Mouse (Mus musculus): ENCODE results near the gene Lsamp. TPM values are rescaled to one million over a fixed set of nuclear protein-coding genes. Genes with fewer than 3 reads are reported as not detected.

The Lsamp gene
- total and polyA plus RNA-seq, 2 experiments from 2014 or later: 0.61 to 0.95 TPM

- no peaks in the 10 kb centered on the region for H3K4me1 ChIP-seq (ENCODE audit: control insufficient read depth, insufficient read depth)
- no peaks in the 10 kb centered on the region for H3K27me3 ChIP-seq (ENCODE audit: control insufficient read depth, insufficient read depth, low read length)
- no peak overlapping the region for H3K9ac ChIP-seq (replicated peaks; ENCODE audit: low read depth, low read length)
- H3K4me3 ChIP-seq (ENCODE audit: low read depth, low read length): no peak overlapping the region
- DNase-seq (ENCODE audit: low spot score) (no peak), ATAC-seq (ENCODE audit: insufficient read depth, low read depth) (no peak)
- no peaks in the 10 kb centered on the region for H3K9me3 ChIP-seq (replicated peaks; ENCODE audit: control insufficient read depth, low read length)
- no peaks in the 10 kb centered on the region for H3K36me3 ChIP-seq (replicated peaks; ENCODE audit: control insufficient read depth, insufficient read depth, low read length)
- H3K27ac ChIP-seq (ENCODE audit: low read depth): no peak overlapping the region
- TF ChIP-seq CTCF (IDR thresholded peaks at IDR 0.05; ENCODE audit: low read depth) (no peak), EP300 (IDR thresholded peaks at IDR 0.05; ENCODE audit: low read depth) (no peak)
- 79% methylated on average over 1 of the region's 1 CpGs for WGBS
- no peak overlapping the region for H3K4me2 ChIP-seq (ENCODE audit: low read depth, low read length)
Observed at GRCm38 (mm10) chr16:41343431-41343830, 1359.3 kb downstream of the Lsamp start.

GRCm38 (mm10) chr16:41365138-41365537, 1381.0 kb downstream of the Lsamp start:
- no peak overlapping the region for H3K27ac ChIP-seq (ENCODE audit: low read depth)
- no peaks in the 10 kb centered on the region for H3K9me3 ChIP-seq (replicated peaks; ENCODE audit: control insufficient read depth, low read length)
- H3K4me1 ChIP-seq (ENCODE audit: control insufficient read depth, insufficient read depth): no peaks in the 10 kb centered on the region
- no peaks in the 10 kb centered on the region for H3K27me3 ChIP-seq (ENCODE audit: control insufficient read depth, insufficient read depth, low read length)
- DNase-seq (ENCODE audit: low spot score): no peak
- no peak overlapping the region for H3K9ac ChIP-seq (replicated peaks; ENCODE audit: low read depth, low read length)
- TF ChIP-seq CTCF (IDR thresholded peaks at IDR 0.05; ENCODE audit: low read depth): no peak
- TF ChIP-seq EP300 (IDR thresholded peaks at IDR 0.05; ENCODE audit: low read depth): no peak
- no peak overlapping the region for H3K4me2 ChIP-seq (ENCODE audit: low read depth, low read length)
- ATAC-seq (ENCODE audit: insufficient read depth, low read depth): no peak
- no peak overlapping the region for H3K4me3 ChIP-seq (ENCODE audit: low read depth, low read length)
- H3K36me3 ChIP-seq (replicated peaks; ENCODE audit: control insufficient read depth, insufficient read depth, low read length): no peaks in the 10 kb centered on the region
- WGBS: 58% methylated on average over 2 of the region's 2 CpGs

DNA sequence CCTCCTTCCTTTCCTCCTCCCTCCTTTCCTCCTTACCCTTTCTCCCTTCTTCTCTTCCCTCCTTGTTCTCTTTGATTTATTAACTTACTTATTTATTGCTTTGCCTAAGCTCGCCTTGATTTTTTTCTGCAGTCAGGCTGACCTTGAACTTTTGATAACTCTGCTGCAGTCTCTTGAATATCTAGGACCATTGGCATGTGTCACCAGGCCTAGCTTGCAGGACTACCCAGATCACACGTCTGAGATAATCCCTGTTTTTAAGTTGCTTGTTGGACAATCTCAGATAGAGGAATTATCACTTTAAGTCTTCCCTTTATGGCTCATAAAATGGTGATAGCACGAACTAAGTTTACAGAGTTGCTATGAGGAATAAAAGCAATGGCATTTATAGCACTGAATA, 1399.5 kb downstream of the Lsamp start:
- no peaks in the 10 kb centered on the region for H3K4me1 ChIP-seq (ENCODE audit: control insufficient read depth, insufficient read depth)
- no peak overlapping the region for H3K4me2 ChIP-seq (ENCODE audit: low read depth, low read length)
- H3K9ac ChIP-seq (replicated peaks; ENCODE audit: low read depth, low read length): no peak overlapping the region
- H3K4me3 ChIP-seq (ENCODE audit: low read depth, low read length): no peak overlapping the region
- no peaks in the 10 kb centered on the region for H3K9me3 ChIP-seq (replicated peaks; ENCODE audit: control insufficient read depth, low read length)
- H3K36me3 ChIP-seq (replicated peaks; ENCODE audit: control insufficient read depth, insufficient read depth, low read length): no peaks in the 10 kb centered on the region
- TF ChIP-seq EP300 (IDR thresholded peaks at IDR 0.05; ENCODE audit: low read depth): no peak
- no peak for TF ChIP-seq CTCF (IDR thresholded peaks at IDR 0.05; ENCODE audit: low read depth)
- ATAC-seq (ENCODE audit: insufficient read depth, low read depth) (no peak), DNase-seq (ENCODE audit: low spot score) (no peak)
- 39% methylated on average over 3 of the region's 3 CpGs for WGBS
- no peak overlapping the region for H3K27ac ChIP-seq (ENCODE audit: low read depth)
- no peaks in the 10 kb centered on the region for H3K27me3 ChIP-seq (ENCODE audit: control insufficient read depth, insufficient read depth, low read length)

GRCm38 (mm10) chr16:41384288-41384687, 1400.1 kb downstream of the Lsamp start:
- 74% methylated on average over 1 of the region's 1 CpGs for WGBS
- Histone ChIP-seq H3K27ac (ENCODE audit: low read depth) (no peak overlapping the region), H3K9ac (replicated peaks; ENCODE audit: low read depth, low read length) (no peak overlapping the region), H3K4me2 (ENCODE audit: low read depth, low read length) (no peak overlapping the region), H3K9me3 (replicated peaks; ENCODE audit: control insufficient read depth, low read length) (no peaks in the 10 kb centered on the region), H3K4me3 (ENCODE audit: low read depth, low read length) (no peak overlapping the region), H3K27me3 (ENCODE audit: control insufficient read depth, insufficient read depth, low read length) (no peaks in the 10 kb centered on the region), H3K4me1 (ENCODE audit: control insufficient read depth, insufficient read depth) (no peaks in the 10 kb centered on the region), H3K36me3 (replicated peaks; ENCODE audit: control insufficient read depth, insufficient read depth, low read length) (no peaks in the 10 kb centered on the region)
- ATAC-seq (ENCODE audit: insufficient read depth, low read depth) (no peak), DNase-seq (ENCODE audit: low spot score) (no peak)
- TF ChIP-seq EP300 (IDR thresholded peaks at IDR 0.05; ENCODE audit: low read depth) (no peak), CTCF (IDR thresholded peaks at IDR 0.05; ENCODE audit: low read depth) (no peak)

DNA sequence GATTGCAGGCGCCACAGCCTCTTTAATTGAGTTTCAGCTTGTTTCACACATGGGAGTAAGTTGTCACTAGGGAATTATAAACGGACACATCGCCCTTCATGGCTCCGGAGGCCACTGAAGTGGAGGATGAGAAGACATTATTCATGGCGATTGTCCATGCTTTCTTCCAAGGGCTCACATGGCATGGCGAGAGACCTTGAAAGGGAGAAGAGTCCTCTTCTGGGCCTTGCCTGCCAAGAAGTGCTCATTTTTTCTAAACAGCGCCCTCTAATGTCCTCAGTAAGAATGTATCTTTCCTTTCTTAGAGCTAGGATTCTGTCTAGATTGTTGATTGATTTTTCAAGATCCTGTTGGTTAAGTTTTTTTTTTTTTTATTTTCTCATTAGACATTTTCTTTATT, 1424.7 kb downstream of the Lsamp start:
- Histone ChIP-seq H3K4me1 (ENCODE audit: control insufficient read depth, insufficient read depth) (no peaks in the 10 kb centered on the region), H3K4me3 (ENCODE audit: low read depth, low read length) (no peak overlapping the region), H3K9me3 (replicated peaks; ENCODE audit: control insufficient read depth, low read length) (no peaks in the 10 kb centered on the region), H3K4me2 (ENCODE audit: low read depth, low read length) (no peak overlapping the region), H3K27me3 (ENCODE audit: control insufficient read depth, insufficient read depth, low read length) (no peaks in the 10 kb centered on the region), H3K9ac (replicated peaks; ENCODE audit: low read depth, low read length) (no peak overlapping the region), H3K27ac (ENCODE audit: low read depth) (no peak overlapping the region), H3K36me3 (replicated peaks; ENCODE audit: control insufficient read depth, insufficient read depth, low read length) (no peaks in the 10 kb centered on the region)
- ATAC-seq (ENCODE audit: insufficient read depth, low read depth) (no peak), DNase-seq (ENCODE audit: low spot score) (no peak)
- WGBS: 53% methylated on average over 7 of the region's 7 CpGs
- no peak for TF ChIP-seq CTCF (IDR thresholded peaks at IDR 0.05; ENCODE audit: low read depth)
- no peak for TF ChIP-seq EP300 (IDR thresholded peaks at IDR 0.05; ENCODE audit: low read depth)

GRCm38 (mm10) chr16:41410671-41411070, 1426.5 kb downstream of the Lsamp start:
- 73% methylated on average over 3 of the region's 3 CpGs for WGBS
- H3K4me3 ChIP-seq (ENCODE audit: low read depth, low read length): no peak overlapping the region
- no peak for TF ChIP-seq EP300 (IDR thresholded peaks at IDR 0.05; ENCODE audit: low read depth)
- TF ChIP-seq CTCF (IDR thresholded peaks at IDR 0.05; ENCODE audit: low read depth): no peak
- H3K4me1 ChIP-seq (ENCODE audit: control insufficient read depth, insufficient read depth): no peaks in the 10 kb centered on the region
- no peak overlapping the region for H3K4me2 ChIP-seq (ENCODE audit: low read depth, low read length)
- no peaks in the 10 kb centered on the region for H3K36me3 ChIP-seq (replicated peaks; ENCODE audit: control insufficient read depth, insufficient read depth, low read length)
- no peaks in the 10 kb centered on the region for H3K27me3 ChIP-seq (ENCODE audit: control insufficient read depth, insufficient read depth, low read length)
- no peak overlapping the region for H3K27ac ChIP-seq (ENCODE audit: low read depth)
- no peaks in the 10 kb centered on the region for H3K9me3 ChIP-seq (replicated peaks; ENCODE audit: control insufficient read depth, low read length)
- ATAC-seq (ENCODE audit: insufficient read depth, low read depth) (no peak), DNase-seq (ENCODE audit: low spot score) (no peak)
- H3K9ac ChIP-seq (replicated peaks; ENCODE audit: low read depth, low read length): no peak overlapping the region
